Mouse (Mus musculus) T-cell, adult 2 months (primary cell): ENCODE data around the gene Eef1akmt2.
A peak's percentile ranks its signal among the peaks of the same experiment; 100 is the strongest.

Source experiments
- DNase-seq: peaks from one replicate; pipeline ENCODE4 v3.0.0; 2022; ENCODE audit warnings: low spot score

Eef1akmt2 gene

DNA sequence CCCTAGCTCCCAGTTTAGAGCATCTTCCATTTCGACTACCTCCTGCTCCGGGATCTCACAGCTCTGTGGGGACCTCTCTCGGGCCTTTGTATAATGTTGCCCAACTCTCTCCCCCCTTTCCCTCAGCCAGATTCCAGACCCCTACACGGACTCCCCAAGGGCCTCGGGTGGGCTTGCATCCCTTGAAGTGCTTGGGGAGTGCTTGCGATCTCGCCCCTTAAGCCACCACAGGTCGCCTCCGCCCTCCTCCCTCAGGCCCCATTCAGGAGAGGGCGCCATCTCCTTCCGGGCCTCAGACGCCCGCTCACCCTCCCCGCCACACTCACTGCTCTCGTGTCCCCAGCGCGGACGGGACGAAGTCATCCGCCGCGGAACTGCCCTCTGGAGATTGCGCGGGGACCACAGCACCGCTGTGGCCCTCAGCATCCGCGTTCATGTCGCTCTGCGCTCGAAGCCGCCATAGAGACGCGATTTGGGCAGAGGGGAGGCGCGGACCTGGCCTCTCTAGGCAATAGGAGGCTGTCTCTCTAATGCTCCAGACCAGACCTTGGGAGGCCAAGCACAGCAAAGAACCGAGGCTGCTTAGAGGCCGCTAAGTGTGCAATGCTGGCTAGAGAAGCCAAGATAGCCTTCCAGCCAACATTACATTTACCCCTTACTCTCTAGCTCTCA is at the start of gene Eef1akmt2:
Gene Eef1akmt2 (minus strand): TSS at position 501 of the 672 bp plus-strand sequence.
- peak; percentile 78 for DNase-seq

DNA sequence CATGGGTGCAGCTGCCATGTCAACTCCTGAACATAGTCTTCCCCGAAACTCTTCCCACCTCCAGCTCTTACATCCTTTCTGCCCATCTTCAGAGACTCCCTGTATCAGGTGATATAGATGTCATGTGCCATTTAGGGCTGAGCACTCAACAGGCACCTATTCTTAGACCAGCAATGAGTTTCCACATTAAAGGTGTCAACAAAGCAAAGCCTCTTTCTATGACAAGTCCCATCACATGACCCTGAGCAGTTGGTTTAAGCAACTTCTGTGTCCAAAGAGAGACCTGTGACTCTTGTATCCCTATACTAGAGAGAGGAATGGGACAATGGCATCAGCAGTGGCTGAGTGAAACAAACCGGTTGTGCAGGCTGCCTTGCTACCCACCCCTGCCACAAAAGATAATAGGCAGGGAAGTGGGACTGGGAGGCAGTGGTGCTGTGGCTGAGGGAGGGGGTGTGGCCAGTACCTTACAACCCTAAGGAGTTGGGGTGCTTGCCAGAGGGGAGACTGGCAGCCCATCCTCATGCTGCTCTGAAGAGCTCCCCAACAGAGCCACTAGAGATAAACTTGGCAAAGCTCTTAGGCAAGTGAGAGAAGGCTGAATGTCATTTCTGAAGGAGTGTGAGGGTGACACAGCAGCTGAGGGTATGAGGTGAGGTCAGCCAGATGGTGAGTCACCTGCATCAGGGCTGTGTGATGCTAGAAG is 48.5 kb upstream of the Eef1akmt2 start:
- DNase-seq: no peak

DNA sequence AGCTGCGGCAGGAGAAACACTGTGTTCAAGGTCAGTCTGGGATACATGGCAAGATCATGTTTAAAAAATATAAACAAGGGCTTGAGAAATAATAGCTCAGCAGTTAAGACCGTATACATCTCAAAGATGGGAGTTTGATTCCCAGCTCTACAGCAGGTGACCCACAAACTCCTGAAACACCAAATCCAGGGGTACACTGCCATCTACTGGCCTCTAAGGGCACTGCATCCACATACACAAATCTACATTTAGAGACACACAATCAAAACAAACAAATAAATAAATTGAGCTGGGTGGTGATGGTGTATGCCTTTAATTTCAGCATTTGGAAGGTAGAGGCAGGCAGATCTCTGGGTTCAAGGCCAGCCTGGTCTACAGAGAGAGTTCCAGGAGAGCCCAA is 45.8 kb upstream of the Eef1akmt2 start:
- DNase-seq: peak; percentile 55

DNA sequence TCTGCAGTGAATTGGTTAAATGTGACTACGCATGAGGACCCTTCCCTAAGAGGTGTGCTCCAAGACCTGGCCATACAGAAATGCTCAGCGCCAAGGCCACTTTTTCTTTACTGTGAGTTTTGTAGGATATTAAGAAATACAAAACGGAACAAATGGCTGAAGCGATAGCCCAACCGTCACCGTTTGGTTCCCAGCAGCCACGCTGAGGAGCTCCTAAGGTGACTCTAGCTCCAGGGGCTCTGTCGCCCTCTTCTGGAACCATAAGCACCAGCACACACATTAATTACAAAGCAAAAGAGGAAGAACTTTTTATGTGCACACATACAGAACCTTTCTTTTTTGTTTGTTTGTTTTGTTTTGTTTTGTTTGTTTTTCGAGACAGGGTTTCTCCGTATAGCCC is 44.8 kb upstream of the Eef1akmt2 start:
- DNase-seq: no peak

DNA sequence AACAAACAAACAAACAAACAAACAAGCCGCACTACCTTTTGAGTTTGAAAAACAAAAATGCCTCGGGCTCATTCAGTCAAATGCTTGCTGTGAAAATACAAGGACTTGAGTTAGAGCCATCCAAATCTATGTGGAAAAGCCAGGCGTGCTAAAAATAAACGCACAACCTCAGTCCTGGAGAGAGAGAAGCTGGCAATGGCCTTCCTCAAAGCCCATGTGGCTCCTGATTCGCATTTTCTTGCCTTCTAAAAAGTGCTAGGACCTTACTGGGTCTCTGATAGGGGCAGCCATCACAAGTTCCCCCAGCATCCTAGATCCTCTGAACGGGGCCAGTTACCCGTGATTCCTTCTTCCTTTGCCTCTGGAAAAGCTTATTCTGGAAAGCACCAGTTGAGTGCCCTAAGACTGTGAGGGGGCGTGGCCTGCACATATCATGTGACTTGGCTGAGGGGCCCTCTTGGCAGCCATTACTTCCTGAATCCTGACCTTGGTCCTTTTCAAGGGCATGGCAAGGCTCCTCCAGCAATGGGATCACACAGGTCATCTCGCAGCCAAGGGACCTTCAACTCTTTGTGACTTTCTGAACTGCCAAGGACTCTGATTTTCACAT is 43.8 kb upstream of the Eef1akmt2 start:
- DNase-seq: no peak

DNA sequence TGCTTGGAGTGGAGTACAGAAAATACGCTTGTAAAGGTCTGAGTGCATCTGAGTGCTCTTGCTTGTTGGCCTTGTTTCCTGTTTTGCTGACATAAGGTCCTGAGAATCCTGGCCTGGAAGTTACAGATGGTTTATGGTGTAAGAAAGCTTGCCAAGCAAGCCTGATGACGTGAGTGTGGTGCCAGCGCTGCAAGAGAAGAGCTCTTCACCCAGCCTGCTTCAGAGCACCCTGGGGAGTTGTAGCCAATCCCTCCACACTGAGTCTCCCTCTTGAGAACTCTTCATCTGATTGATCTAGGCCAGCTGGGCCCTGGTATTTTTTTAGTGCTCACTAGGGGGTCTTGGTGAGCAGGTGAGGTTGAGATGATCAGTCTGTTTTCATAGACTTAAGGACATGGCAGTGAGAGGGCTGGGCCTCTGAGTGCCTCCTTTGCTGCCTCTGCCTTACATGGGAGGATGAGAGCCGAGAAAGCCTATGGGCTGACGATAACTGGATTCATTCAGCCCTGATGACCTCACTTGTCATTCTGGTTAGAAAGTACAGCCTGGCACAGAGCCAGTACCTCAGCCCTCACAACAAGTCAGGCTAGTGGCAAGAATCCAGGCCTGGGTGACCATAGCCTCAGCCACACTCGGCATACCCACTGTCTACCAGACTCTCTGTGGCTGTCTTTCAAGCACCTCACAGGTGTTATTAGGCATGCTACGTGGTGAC is 42.5 kb upstream of the Eef1akmt2 start:
- no peak for DNase-seq

DNA sequence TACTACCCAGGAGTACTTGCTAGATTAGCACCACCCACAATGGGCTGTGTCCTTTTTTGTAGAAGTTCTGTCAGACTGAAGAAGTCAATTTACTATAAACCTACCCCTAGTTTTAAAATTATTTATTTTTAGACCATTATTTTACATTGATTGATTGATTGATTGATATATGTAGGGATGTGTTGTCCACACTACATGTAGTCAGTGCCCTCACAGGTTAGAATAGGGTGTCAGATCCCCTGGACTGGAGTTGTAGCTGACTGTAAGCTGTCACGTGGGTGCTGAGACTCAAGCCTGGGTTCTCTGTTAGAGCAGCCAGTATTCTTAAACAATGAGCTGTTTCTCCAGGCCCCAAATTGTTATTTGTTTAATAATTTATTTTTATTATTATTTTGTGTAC is 40.9 kb upstream of the Eef1akmt2 start:
- no peak for DNase-seq

DNA sequence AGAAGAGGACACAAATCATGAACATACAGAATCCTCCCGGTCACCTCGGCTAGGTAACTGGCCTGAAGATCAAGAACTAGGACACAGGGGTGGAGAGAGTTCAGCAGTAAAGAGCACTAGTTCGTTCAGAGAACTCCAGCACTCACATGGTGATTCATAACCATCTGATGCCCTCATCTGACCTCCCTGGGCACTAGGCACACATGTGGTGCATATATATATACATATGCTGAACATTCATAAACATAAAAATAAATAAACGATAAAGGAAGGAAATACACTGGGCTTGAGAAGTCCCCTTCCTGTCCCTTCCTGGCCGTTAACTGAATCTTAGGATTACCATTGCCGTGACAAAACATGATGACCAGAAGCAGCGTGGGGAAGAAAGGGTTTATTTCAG is 40.3 kb upstream of the Eef1akmt2 start:
- no peak for DNase-seq

DNA sequence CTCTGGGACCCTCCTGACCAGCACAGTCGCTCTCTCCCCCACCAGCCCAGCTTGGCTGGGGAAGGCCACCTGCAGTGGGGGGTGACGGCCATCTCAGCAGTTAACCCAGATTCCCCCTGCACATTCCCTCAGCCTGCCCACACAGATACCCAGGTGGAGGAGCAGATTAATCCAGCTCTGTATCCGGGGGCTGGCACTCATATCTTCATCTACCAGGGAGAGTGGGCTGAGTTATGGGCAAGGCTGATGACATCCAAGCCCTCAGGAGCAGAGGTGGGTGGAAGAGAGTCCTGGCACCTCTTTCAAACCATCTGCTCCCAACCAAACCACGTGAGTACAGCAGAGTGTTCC is 39.8 kb upstream of the Eef1akmt2 start:
- DNase-seq: no peak

DNA sequence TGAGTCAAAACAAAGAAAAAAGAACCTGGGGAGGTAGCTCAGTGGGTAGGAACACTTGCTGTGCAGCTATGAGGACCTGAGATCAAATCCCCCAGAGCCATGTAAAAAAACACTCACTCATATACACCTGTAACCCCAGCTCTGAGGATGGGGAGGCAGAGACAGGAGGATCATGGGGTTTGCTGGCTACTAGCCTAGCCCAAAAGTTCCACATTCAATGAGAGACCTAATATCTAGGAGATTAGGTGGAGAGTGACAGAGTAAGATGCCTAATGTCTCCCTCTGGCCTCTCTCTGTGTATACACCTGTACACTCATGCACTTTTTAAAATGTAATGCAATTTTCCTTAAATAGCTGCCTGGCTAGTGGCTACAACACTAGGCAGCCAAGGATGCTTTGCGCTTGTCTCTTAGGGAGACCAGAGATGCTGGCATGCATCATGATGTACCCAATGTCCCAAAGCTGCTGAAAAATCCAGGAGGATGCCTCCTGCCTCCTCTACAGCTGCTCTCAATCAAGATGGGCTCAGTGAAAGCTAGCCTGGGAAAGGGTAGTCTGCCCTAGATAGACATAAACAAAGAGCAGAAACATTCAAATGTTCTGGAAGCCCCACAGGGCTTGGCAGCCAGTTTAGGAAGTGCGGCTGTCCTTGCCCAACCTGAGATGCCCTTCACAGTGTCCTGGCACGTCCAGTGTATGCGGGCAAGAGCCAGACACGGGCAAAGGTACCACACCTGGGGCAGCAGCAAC is 39.3 kb upstream of the Eef1akmt2 start:
- DNase-seq: no peak

DNA sequence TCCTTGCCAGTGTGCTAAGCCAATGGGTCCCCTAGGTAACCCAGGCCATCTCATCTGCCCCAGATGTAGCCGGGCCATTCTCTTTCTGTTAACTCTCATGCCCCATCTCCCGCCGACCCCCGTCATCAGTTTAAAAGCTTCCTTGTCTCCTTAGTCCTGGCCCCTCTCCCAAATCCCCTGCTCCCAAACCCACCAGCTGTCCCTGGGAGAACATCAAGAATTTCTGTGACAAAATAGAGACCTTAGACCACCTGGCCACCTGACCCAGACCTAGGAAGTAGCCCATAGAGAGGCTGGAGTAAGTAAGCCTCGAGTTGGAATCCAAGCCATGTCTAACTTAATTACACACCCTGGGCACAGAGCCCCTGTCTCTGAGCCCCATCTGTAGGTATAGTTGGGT is 37.7 kb upstream of the Eef1akmt2 start:
- DNase-seq: no peak

DNA sequence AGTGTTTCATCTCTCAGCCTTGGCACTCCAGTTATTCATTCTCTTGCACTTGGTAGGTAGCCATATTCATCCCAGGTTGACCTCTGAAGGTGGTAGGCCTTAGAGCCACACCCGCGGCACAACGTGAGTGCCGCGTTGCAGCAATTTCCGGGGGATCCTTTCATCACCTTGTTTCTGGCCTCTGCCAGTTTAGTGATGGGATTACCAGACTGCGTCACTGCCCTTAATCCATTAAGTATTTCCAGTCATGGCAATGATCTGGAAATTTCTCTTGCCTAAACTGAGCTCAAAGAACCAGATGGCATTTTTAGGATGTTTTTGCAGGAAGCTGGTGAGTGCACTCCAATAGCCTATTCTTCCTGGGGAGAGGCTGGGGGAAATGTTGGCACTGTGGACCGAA is 37.2 kb upstream of the Eef1akmt2 start:
- no peak for DNase-seq

DNA sequence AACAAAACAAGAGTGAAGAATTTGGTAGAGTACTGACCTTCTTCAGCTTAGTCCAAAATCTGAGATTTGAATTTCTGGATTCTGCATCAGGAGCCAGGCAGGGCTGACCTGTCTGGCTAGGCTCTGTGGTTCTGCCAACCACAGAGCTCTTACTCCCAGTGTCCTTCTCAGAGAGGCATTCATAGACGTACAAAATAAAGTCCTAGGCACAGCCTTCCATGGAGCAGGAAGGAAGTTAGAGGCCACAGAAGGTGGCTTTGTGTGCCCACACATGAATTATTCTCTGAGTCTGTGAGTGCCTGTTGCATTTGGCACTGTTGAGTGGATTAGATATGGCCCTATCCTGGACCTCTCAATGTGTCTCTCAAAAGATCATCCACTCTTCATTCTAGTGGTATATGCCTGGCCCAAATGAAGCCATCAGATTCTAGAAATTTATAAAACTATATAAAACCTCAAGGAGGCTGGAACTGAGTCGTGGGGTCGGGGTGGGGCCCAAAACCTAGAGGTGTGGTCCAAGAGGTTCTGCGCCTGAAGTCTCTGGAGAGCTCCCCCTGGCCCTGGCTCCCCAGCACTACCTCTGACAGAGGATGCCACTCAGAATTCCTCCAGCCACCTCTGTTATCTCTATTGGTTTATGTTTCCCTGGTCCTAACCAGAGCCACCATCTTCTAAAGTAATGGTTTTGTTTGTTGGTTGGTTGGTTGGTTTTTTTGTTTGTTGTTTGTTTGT is 36.2 kb upstream of the Eef1akmt2 start:
- DNase-seq: no peak

DNA sequence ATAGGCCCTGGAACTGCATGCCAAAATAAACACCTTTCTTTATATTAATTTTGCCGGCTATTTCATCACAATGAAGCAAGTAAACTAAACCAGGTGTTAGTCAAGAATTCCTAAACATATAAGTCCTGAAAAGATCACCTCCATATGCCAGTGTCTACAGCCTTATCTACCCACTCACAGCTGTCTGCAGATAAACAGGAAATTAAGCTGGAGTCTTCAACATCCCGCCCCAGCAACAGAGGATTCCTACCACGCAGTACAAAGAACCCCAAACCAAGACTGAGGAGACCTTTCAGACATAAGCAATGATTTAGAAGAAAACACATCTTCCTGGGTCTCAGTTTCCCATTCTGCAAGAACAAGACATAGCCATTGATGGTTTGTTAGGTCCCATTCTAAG is 35.6 kb upstream of the Eef1akmt2 start:
- no peak for DNase-seq

DNA sequence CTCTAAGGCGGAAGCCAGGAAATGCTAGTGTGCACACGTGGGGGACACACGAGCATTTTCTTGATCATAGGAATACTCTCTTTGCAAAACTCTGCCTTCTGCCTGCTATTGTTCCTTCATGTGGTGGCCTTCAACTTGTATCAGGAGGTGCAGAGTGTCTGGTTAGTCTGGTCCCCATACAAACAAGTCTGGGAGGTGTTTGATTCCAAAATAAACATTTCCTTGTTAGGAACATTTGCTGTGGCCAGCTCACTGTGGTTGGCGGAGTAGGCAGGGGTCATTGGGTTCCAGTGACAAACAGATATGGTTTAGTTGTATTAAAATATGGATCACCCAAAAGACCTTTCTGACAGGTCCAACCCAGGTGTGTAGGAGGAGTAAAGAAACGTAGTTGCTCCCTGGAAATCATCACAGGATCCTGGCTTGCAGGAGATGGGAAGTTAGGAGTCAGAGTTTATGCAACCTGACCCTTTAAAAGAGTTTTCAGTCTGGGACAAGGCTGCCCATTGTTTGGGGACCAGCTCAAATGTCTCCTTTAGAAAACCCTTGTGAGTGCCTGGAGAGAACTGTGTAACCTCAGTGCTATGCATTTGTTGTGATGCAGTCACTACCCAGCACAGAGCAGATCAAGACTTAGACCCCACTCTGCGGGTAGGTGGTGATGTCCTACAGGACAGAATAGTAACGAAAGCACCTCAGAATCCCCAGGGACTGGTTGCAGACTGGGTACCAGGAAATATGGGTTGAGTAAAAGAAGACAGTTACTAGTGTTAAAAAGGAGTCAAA is 34.7 kb upstream of the Eef1akmt2 start:
- no peak for DNase-seq

DNA sequence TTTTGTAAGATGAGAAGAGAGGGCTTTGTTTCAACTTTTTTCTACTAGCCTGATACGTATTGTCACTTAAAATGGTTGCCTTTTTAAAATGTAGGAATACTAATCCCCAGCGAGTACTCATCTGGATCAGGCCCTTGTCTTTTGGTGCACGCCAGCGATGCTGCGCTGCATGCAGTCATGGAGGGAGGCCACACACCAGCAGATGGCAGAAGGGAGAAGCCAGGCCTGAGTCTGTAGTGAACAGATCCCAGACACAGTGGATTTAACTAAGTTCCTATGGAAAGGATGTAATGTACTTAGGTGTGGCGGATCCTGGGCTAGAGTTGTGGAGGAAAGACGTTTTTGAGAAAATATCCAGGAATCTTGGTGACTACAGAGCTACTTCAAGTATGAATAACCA is 31.6 kb upstream of the Eef1akmt2 start:
- no peak for DNase-seq

DNA sequence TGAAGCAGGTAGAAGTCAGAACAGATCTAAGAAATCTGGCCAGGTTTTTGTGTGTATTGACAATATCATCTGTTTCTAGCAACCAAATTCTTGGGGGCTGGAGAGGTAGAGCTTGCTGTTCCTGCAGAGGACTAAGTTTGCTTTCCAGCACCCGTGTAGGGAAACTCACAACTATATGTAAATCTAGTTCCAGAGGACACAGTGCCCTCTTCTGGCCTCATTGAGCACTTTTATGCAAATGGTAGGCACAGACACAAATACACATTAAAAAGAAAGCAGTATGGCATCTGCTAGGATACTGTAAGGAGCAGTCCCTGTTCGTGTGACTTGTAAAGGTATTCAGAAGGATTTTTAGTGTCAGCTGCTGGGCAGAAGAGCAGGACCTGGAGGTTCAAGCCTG is 29.9 kb upstream of the Eef1akmt2 start:
- no peak for DNase-seq

DNA sequence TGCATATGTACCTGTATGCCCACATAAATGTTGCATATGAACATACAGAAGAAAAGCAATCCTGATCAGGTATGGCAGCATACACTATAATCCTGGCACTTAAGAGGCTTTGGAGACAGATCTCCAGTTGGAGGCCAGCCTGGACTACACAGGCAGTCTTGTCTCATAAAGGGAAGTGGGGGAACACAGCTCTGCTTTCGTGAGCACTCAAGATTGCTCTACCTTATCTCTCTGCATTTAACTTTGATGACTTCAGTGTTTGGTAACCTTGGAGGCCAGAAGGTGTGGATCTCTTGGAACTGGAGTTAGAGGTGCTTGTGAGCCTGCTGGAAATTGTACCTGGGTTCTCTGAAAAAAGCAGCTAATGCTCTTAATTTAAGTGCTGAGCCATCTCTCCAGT is 27.8 kb upstream of the Eef1akmt2 start:
- DNase-seq: no peak

DNA sequence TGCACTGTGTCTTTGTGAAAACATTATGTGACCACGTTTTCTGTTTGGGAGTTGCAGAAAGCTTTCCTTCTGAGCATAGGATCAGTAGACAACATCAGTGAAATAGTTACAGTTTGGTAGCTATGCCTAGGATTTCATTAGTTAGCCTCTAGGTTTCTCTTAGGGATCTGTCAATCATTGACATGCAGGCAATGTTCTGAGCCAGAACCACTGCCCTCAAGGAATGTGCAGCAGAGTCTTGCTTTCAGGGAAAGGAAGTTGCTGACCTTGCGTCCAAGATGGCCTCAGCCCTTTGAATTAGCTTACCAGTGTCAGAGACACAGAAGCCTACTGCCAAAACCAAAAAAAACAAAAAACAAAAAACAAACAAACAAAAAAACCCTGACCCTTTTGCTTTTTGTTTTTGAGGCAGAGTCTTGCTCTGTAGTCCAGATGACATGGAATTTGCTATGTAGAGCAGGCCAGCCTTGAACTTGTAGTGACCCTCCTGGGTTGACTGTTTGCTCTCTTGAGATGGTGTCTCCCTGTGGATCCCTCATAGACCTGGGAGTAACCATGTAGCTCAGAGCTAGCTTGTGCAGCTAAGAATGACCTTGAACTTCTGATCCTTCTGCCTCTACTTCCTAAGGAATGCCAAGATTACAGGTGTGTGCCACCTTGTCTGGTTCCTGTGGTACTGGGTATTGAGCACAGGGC is 23.1 kb upstream of the Eef1akmt2 start:
- DNase-seq: no peak

DNA sequence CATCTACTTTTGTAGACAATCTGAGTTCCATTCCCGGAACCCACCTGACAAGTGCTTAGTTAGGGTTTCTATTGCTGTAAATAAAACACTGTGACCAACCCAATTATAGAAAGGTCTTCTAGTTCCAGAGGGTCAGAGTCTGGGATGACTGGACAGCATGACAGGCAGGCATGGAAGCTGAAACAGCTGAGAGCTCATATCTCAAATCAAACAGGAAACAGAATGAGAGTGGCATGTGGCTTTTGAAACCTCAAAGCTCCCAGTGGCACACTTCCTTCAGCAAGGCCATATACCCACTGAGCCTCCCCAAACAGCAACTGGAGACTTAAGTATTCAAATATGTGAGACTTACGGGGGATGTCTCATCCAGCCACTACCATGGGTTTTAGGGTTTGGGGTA is 20.6 kb upstream of the Eef1akmt2 start:
- DNase-seq: no peak
